Mouse (Mus musculus): ENCODE data around the gene Crtc1. TPM values are rescaled to one million over a fixed set of nuclear protein-coding genes. Genes with fewer than 3 reads are reported as not detected.

Gene Crtc1
- 7.6 and 9.3 TPM in 2 replicates for polyA plus RNA-seq (2012; rRNA removed)

GRCm38 (mm10) chr8:70439055-70439847 lies at the start of gene Crtc1:
Gene Crtc1 (minus strand): TSS chr8:70439579.
- 1% methylated on average over 70 of the region's 70 CpGs for WGBS
- peak; percentile 83 for DNase-seq (ENCODE audit: low read depth, low spot score)

GRCm38 (mm10) chr8:70488931-70489470 lies 49.6 kb upstream of the Crtc1 start:
- DNase-seq (ENCODE audit: low read depth, low spot score) = no peak
- 3% methylated on average over 14 of the region's 14 CpGs for WGBS

- WGBS = 7% methylated on average over 54 of the region's 55 CpGs
- no peak for DNase-seq (ENCODE audit: low read depth, low spot score)
Observed at GRCm38 (mm10) chr8:70487993-70488796, 48.8 kb upstream of the Crtc1 start.

GRCm38 (mm10) chr8:70486941-70487520 lies 47.7 kb upstream of the Crtc1 start, which contains the start of gene Tmem59l:
Gene Tmem59l (minus strand): TSS chr8:70487358.
- 12% methylated on average over 33 of the region's 33 CpGs for WGBS
- no peak for DNase-seq (ENCODE audit: low read depth, low spot score)

- DNase-seq (ENCODE audit: low read depth, low spot score) = no peak
- WGBS = 59% methylated on average over 7 of the region's 7 CpGs
Observed at GRCm38 (mm10) chr8:70486191-70486681, 46.9 kb upstream of the Crtc1 start.

GRCm38 (mm10) chr8:70482943-70483342 lies 43.6 kb upstream of the Crtc1 start:
- 57% methylated on average over 2 of the region's 2 CpGs for WGBS
- no peak for DNase-seq (ENCODE audit: low read depth, low spot score)

- DNase-seq (ENCODE audit: low read depth, low spot score) = no peak
- WGBS = 64% methylated on average over 3 of the region's 3 CpGs
Observed at GRCm38 (mm10) chr8:70481908-70482307, 42.5 kb upstream of the Crtc1 start.

GRCm38 (mm10) chr8:70477269-70477982 lies 38.0 kb upstream of the Crtc1 start:
- 4% methylated on average over 21 of the region's 21 CpGs for WGBS
- peak; percentile 57 for DNase-seq (ENCODE audit: low read depth, low spot score)

GRCm38 (mm10) chr8:70476333-70477268 lies 37.2 kb upstream of the Crtc1 start, which contains the start of gene Klhl26:
Gene Klhl26 (minus strand): TSS chr8:70476968.
- under 1% methylated on average over 52 of the region's 53 CpGs for WGBS

GRCm38 (mm10) chr8:70471856-70472255 lies 32.5 kb upstream of the Crtc1 start:
- 93% methylated on average over 7 of the region's 7 CpGs for WGBS
- DNase-seq (ENCODE audit: low read depth, low spot score) = no peak

More at GRCm38 (mm10) chr8:70476333-70477268, 37.2 kb upstream of the Crtc1 start, which contains the start of gene Klhl26:
- DNase-seq (ENCODE audit: low read depth, low spot score) = peak; percentile 97

- 73% methylated on average over 2 of the region's 2 CpGs for WGBS
- no peak for DNase-seq (ENCODE audit: low read depth, low spot score)
Observed at GRCm38 (mm10) chr8:70469938-70470337, 30.6 kb upstream of the Crtc1 start.

GRCm38 (mm10) chr8:70469295-70469916 lies 30.0 kb upstream of the Crtc1 start:
- DNase-seq (ENCODE audit: low read depth, low spot score) = no peak
- 45% methylated on average over 10 of the region's 10 CpGs for WGBS

GRCm38 (mm10) chr8:70468733-70469132 lies 29.4 kb upstream of the Crtc1 start:
- no peak for DNase-seq (ENCODE audit: low read depth, low spot score)
- WGBS = 83% methylated on average over 4 of the region's 4 CpGs

- 59% methylated on average over 1 of the region's 1 CpGs for WGBS
- no peak for DNase-seq (ENCODE audit: low read depth, low spot score)
Observed at GRCm38 (mm10) chr8:70467907-70468306, 28.5 kb upstream of the Crtc1 start.

- DNase-seq (ENCODE audit: low read depth, low spot score) = no peak
- 68% methylated on average over 5 of the region's 5 CpGs for WGBS
Observed at GRCm38 (mm10) chr8:70467229-70467725, 27.9 kb upstream of the Crtc1 start.

- DNase-seq (ENCODE audit: low read depth, low spot score) = no peak
- 60% methylated on average over 11 of the region's 11 CpGs for WGBS
Observed at GRCm38 (mm10) chr8:70466771-70467170, 27.4 kb upstream of the Crtc1 start.

GRCm38 (mm10) chr8:70466305-70466704 lies 26.9 kb upstream of the Crtc1 start:
- WGBS = 92% methylated on average over 4 of the region's 4 CpGs
- DNase-seq (ENCODE audit: low read depth, low spot score) = no peak
